Mouse (Mus musculus): Measurements from ENCODE around the gene Smyd4. TPM values are rescaled to one million over a fixed set of nuclear protein-coding genes. Genes with fewer than 3 reads are reported as not detected.

The Smyd4 gene
- total and polyA plus RNA-seq, 2 experiments from 2014 or later, result 13.2 to 19.7 TPM

DNA sequence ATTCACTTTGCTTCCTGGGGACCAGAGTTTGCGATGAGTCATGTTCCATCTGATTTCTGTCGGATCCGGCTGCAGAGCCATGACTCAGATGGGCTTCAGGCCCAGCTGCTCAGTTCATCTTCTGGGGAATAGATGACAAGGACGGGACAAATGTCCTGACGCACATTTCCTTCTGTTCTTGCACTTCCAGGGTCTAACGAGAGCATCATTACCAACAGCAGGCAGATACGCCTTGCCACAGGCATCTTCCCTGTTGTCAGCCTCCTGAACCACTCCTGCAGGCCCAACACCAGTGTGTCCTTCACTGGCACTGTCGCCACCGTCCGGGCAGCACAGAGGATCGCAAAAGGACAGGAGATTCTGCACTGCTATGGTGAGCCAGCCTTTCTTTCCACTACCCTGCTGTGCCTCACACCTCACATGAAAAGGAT lies 51.2 kb downstream of the Smyd4 start:
- ATAC-seq (ENCODE audit: insufficient read depth, low read depth) (no peak), DNase-seq (ENCODE audit: low spot score) (no peak)
- H3K27ac ChIP-seq (ENCODE audit: low read depth), result no peak overlapping the region
- no peaks in the 10 kb centered on the region for H3K27me3 ChIP-seq (ENCODE audit: control insufficient read depth, insufficient read depth, low read length)
- peaks cover 14% of the 10 kb centered on the region for H3K36me3 ChIP-seq (replicated peaks; ENCODE audit: control insufficient read depth, insufficient read depth, low read length)
- peaks cover 19% of the 10 kb centered on the region; the same call in 1 of the 2 replicates for H3K4me1 ChIP-seq (ENCODE audit: control insufficient read depth, insufficient read depth)
- no peak overlapping the region for H3K4me3 ChIP-seq (ENCODE audit: low read depth, low read length)
- H3K4me2 ChIP-seq (ENCODE audit: low read depth, low read length), result no peak overlapping the region
- TF ChIP-seq EP300 (IDR thresholded peaks at IDR 0.05; ENCODE audit: low read depth), result no peak
- no peaks in the 10 kb centered on the region for H3K9me3 ChIP-seq (replicated peaks; ENCODE audit: control insufficient read depth, low read length)
- H3K9ac ChIP-seq (replicated peaks; ENCODE audit: low read depth, low read length), result no peak overlapping the region
- WGBS, result 74% methylated on average over 11 of the region's 11 CpGs

DNA sequence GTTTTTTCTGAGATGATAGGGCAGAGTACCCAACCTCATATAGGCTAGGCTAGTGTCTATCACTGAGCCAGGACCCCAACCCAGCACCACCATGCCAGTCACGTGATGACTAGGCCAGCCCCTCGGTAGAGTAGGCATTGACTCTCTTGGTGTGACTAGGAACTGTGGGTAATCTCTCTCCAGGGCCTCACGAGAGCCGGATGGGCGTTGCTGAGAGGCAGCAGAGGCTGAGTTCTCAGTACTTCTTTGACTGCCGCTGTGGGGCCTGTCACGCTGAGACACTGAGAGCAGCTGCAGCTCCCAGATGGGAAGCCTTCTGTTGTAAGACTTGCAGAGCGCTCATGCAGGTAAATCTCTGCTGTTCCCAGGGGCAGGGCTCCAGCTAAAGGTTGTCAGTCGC lies 51.9 kb downstream of the Smyd4 start:
- peaks cover 19% of the 10 kb centered on the region for H3K36me3 ChIP-seq (replicated peaks; ENCODE audit: control insufficient read depth, insufficient read depth, low read length)
- no peak overlapping the region for H3K27ac ChIP-seq (ENCODE audit: low read depth)
- H3K9ac ChIP-seq (replicated peaks; ENCODE audit: low read depth, low read length), result no peak overlapping the region
- H3K4me3 ChIP-seq (ENCODE audit: low read depth, low read length), result no peak overlapping the region
- H3K4me2 ChIP-seq (ENCODE audit: low read depth, low read length), result no peak overlapping the region
- peaks cover 19% of the 10 kb centered on the region; the same call in 1 of the 2 replicates for H3K4me1 ChIP-seq (ENCODE audit: control insufficient read depth, insufficient read depth)
- H3K27me3 ChIP-seq (ENCODE audit: control insufficient read depth, insufficient read depth, low read length), result no peaks in the 10 kb centered on the region
- H3K9me3 ChIP-seq (replicated peaks; ENCODE audit: control insufficient read depth, low read length), result no peaks in the 10 kb centered on the region
- ATAC-seq (ENCODE audit: insufficient read depth, low read depth) (no peak), DNase-seq (ENCODE audit: low spot score) (no peak)
- no peak for TF ChIP-seq CTCF (IDR thresholded peaks at IDR 0.05; ENCODE audit: low read depth)
- no peak for TF ChIP-seq EP300 (IDR thresholded peaks at IDR 0.05; ENCODE audit: low read depth)
- 66% methylated on average over 9 of the region's 9 CpGs for WGBS

DNA sequence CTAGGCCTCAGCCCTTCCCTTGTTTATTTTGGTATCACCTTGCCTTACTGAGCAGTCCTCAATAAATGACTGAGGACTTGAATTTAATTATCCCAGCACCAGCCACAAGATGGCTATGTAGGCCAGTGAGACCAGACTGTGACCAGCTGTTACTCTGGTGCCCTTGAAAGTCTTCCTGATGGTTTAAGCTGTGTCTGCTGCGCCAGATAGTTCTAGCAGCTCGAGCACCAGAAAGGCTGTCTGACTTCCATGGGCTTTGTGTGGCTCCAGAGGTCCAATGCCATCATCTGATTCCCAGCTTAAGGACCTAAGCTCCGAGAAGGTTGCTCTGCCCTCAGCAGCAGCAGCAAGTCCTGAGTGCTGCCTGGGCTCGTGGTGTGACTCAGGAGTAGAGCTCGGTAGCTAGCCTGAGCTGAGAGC lies 54.0 kb downstream of the Smyd4 start:
- Histone ChIP-seq H3K27me3 (ENCODE audit: control insufficient read depth, insufficient read depth, low read length) (no peaks in the 10 kb centered on the region), H3K9me3 (replicated peaks; ENCODE audit: control insufficient read depth, low read length) (no peaks in the 10 kb centered on the region), H3K4me1 (ENCODE audit: control insufficient read depth, insufficient read depth) (peaks cover 17% of the 10 kb centered on the region; the same call in 1 of the 2 replicates), H3K36me3 (replicated peaks; ENCODE audit: control insufficient read depth, insufficient read depth, low read length) (peaks cover 19% of the 10 kb centered on the region), H3K27ac (ENCODE audit: low read depth) (peak overlapping the region; percentile 82), H3K9ac (replicated peaks; ENCODE audit: low read depth, low read length) (no peak overlapping the region), H3K4me3 (ENCODE audit: low read depth, low read length) (no peak overlapping the region), H3K4me2 (ENCODE audit: low read depth, low read length) (no peak overlapping the region)
- TF ChIP-seq EP300 (IDR thresholded peaks at IDR 0.05; ENCODE audit: low read depth) (no peak), CTCF (IDR thresholded peaks at IDR 0.05; ENCODE audit: low read depth) (peak; percentile 82)
- ATAC-seq (ENCODE audit: insufficient read depth, low read depth) (peak; percentile 89), DNase-seq (ENCODE audit: low spot score) (peak; percentile 87)
- 33% methylated on average over 5 of the region's 5 CpGs for WGBS

DNA sequence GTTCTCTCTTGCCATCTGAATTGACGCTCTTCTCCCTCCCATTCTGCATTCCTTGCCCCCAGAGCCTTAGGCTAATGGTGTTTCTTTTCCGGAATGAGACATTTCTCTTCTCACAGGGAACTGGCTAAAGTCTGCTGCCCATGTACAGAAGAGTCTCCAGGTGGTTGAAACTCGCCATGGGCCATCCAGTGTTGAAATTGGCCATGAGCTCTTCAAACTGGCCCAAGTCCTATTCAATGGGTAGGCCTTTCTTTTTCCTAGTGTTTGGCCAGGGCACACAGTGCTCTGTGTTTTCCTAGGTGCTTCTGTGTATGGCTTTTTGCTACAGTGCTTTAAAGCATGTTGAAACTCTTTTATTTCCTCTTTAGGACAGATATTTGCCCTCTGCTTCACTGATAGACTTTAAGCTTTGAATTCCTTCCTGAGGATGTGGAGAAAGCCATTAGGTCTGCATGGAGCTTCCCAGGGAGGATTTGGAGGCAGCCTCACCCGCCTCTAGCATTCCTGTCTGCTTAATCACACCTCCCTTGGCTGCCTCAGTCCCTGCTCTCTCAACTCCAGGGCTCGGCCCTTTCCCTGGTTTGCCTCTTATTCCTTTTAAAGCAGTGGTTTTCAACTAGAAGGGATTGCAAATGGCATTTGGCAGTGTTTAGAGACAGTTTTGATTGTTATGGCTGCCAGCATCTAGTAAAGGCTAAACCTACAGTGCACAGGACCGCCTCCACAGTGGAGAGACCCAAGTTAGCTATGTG lies 55.2 kb downstream of the Smyd4 start:
- ATAC-seq (ENCODE audit: insufficient read depth, low read depth) (0 out of 2 replicates have a peak, but pooled peaks have one; percentile 37), DNase-seq (ENCODE audit: low spot score) (peak; percentile 16)
- 64% methylated on average over 6 of the region's 6 CpGs for WGBS
- H3K27ac ChIP-seq (ENCODE audit: low read depth), result peak overlapping the region; percentile 82
- TF ChIP-seq CTCF (IDR thresholded peaks at IDR 0.05; ENCODE audit: low read depth) (no peak), EP300 (IDR thresholded peaks at IDR 0.05; ENCODE audit: low read depth) (no peak)
- no peak overlapping the region for H3K4me2 ChIP-seq (ENCODE audit: low read depth, low read length)
- H3K4me1 ChIP-seq (ENCODE audit: control insufficient read depth, insufficient read depth), result peaks cover 14% of the 10 kb centered on the region; the same call in 1 of the 2 replicates
- no peaks in the 10 kb centered on the region for H3K9me3 ChIP-seq (replicated peaks; ENCODE audit: control insufficient read depth, low read length)
- peaks cover 19% of the 10 kb centered on the region for H3K36me3 ChIP-seq (replicated peaks; ENCODE audit: control insufficient read depth, insufficient read depth, low read length)
- H3K4me3 ChIP-seq (ENCODE audit: low read depth, low read length), result no peak overlapping the region
- H3K9ac ChIP-seq (replicated peaks; ENCODE audit: low read depth, low read length), result no peak overlapping the region
- H3K27me3 ChIP-seq (ENCODE audit: control insufficient read depth, insufficient read depth, low read length), result no peaks in the 10 kb centered on the region

DNA sequence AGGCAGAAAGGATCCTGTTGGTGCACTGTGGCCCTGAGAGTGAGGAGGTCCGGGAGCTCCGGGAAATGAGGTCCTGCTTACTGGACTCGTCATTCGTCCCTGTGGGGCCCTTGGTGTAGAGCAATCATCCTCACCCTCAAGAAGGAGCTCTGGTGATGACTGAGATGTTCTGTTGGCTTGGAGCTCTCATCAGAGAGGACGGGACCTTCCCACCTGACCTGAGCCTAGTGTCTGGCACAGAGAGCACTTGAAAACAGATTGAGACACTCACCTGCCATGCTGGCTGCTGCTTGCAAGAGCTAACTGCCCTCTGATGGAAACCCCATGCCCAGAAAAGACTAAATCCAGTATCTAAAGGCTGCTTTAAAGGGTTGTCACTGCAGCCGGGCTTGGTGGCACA lies 56.6 kb downstream of the Smyd4 start:
- peaks cover 17% of the 10 kb centered on the region for H3K36me3 ChIP-seq (replicated peaks; ENCODE audit: control insufficient read depth, insufficient read depth, low read length)
- 91% methylated on average over 6 of the region's 6 CpGs for WGBS
- H3K27ac ChIP-seq (ENCODE audit: low read depth), result no peak overlapping the region
- no peak overlapping the region for H3K9ac ChIP-seq (replicated peaks; ENCODE audit: low read depth, low read length)
- ATAC-seq (ENCODE audit: insufficient read depth, low read depth) (no peak), DNase-seq (ENCODE audit: low spot score) (no peak)
- peaks cover 14% of the 10 kb centered on the region; the same call in 1 of the 2 replicates for H3K4me1 ChIP-seq (ENCODE audit: control insufficient read depth, insufficient read depth)
- H3K27me3 ChIP-seq (ENCODE audit: control insufficient read depth, insufficient read depth, low read length), result no peaks in the 10 kb centered on the region
- TF ChIP-seq CTCF (IDR thresholded peaks at IDR 0.05; ENCODE audit: low read depth) (no peak), EP300 (IDR thresholded peaks at IDR 0.05; ENCODE audit: low read depth) (no peak)
- H3K4me2 ChIP-seq (ENCODE audit: low read depth, low read length), result no peak overlapping the region
- H3K4me3 ChIP-seq (ENCODE audit: low read depth, low read length), result no peak overlapping the region
- no peaks in the 10 kb centered on the region for H3K9me3 ChIP-seq (replicated peaks; ENCODE audit: control insufficient read depth, low read length)

Data from heart, postnatal 0 days (tissue).